Mouse (Mus musculus): ENCODE results near the gene Gnpnat1. TPM values are rescaled to one million over a fixed set of nuclear protein-coding genes. Genes with fewer than 3 reads are reported as not detected.

Gnpnat1 gene
- polyA plus RNA-seq, 1 experiment from 2014 or later = 64.4 TPM

- TF ChIP-seq CTCF (IDR thresholded peaks at IDR 0.05; ENCODE audit: low read depth) = no peak
- TF ChIP-seq EP300 (IDR thresholded peaks at IDR 0.05; ENCODE audit: low read depth) = no peak
- H3K9me3 ChIP-seq (ENCODE audit: low read length) = no peaks in the 10 kb centered on the region
- peak; percentile 92 for DNase-seq
- ATAC-seq = peak; percentile 94
- H3K27me3 ChIP-seq (ENCODE audit: insufficient read depth, low read length) = no peaks in the 10 kb centered on the region
- H3K9ac ChIP-seq (replicated peaks) = peak overlapping the region; percentile 93
- H3K4me1 ChIP-seq (ENCODE audit: insufficient read depth) = peaks cover 9% of the 10 kb centered on the region
- WGBS (ENCODE audit: insufficient replicate concordance) = 1% methylated on average over 57 of the region's 71 CpGs
- H3K36me3 ChIP-seq (replicated peaks; ENCODE audit: insufficient read depth, low read length) = no peaks in the 10 kb centered on the region
- peak overlapping the region; percentile 99 for H3K27ac ChIP-seq (ENCODE audit: low read depth)
- H3K4me2 ChIP-seq (ENCODE audit: low read depth, low read length) = peak overlapping the region; percentile 94
- H3K4me3 ChIP-seq (ENCODE audit: low read depth, low read length) = peak overlapping the region; percentile 86
Measured at GRCm38 (mm10) chr14:45388345-45389181, 16.1 kb downstream of the Gnpnat1 start.

GRCm38 (mm10) chr14:45387480-45387879 lies 17.2 kb downstream of the Gnpnat1 start:
- Histone ChIP-seq H3K4me2 (ENCODE audit: low read depth, low read length) (peak overlapping the region; percentile 94), H3K27me3 (ENCODE audit: insufficient read depth, low read length) (no peaks in the 10 kb centered on the region), H3K4me1 (ENCODE audit: insufficient read depth) (peaks cover 9% of the 10 kb centered on the region), H3K9ac (replicated peaks) (peak overlapping the region; percentile 93), H3K9me3 (ENCODE audit: low read length) (no peaks in the 10 kb centered on the region), H3K4me3 (ENCODE audit: low read depth, low read length) (peak overlapping the region; percentile 86), H3K36me3 (replicated peaks; ENCODE audit: insufficient read depth, low read length) (0 out of 2 replicates have a peak, but pooled peaks cover 2% of the 10 kb centered on the region), H3K27ac (ENCODE audit: low read depth) (peak overlapping the region; percentile 99)
- WGBS (ENCODE audit: insufficient replicate concordance) = 8% methylated on average over 2 of the region's 2 CpGs
- peak; percentile 63 for ATAC-seq
- TF ChIP-seq EP300 (IDR thresholded peaks at IDR 0.05; ENCODE audit: low read depth) (peak; percentile 73), CTCF (IDR thresholded peaks at IDR 0.05; ENCODE audit: low read depth) (no peak)
- no peak for DNase-seq

- TF ChIP-seq CTCF (IDR thresholded peaks at IDR 0.05; ENCODE audit: low read depth) (no peak), EP300 (IDR thresholded peaks at IDR 0.05; ENCODE audit: low read depth) (no peak)
- Histone ChIP-seq H3K4me2 (ENCODE audit: low read depth, low read length) (no peak overlapping the region), H3K27me3 (ENCODE audit: insufficient read depth, low read length) (no peaks in the 10 kb centered on the region), H3K36me3 (replicated peaks; ENCODE audit: insufficient read depth, low read length) (peaks cover 8% of the 10 kb centered on the region), H3K9me3 (ENCODE audit: low read length) (no peaks in the 10 kb centered on the region), H3K4me1 (ENCODE audit: insufficient read depth) (peaks cover 9% of the 10 kb centered on the region), H3K4me3 (ENCODE audit: low read depth, low read length) (no peak overlapping the region), H3K9ac (replicated peaks) (no peak overlapping the region), H3K27ac (ENCODE audit: low read depth) (peak overlapping the region; percentile 99)
- DNase-seq (no peak), ATAC-seq (no peak)
- WGBS (ENCODE audit: insufficient replicate concordance) = 77% methylated on average over 2 of the region's 2 CpGs
Measured at GRCm38 (mm10) chr14:45385596-45385995, 19.1 kb downstream of the Gnpnat1 start.

- WGBS (ENCODE audit: insufficient replicate concordance) = 81% methylated on average over 4 of the region's 4 CpGs
- TF ChIP-seq CTCF (IDR thresholded peaks at IDR 0.05; ENCODE audit: low read depth) = peak; percentile 51
- no peak for TF ChIP-seq EP300 (IDR thresholded peaks at IDR 0.05; ENCODE audit: low read depth)
- no peak for DNase-seq
Measured at GRCm38 (mm10) chr14:45382912-45383311, 21.8 kb downstream of the Gnpnat1 start.

GRCm38 (mm10) chr14:45380756-45381155 lies 24.0 kb downstream of the Gnpnat1 start:
- no peak for DNase-seq
- 61% methylated on average over 6 of the region's 6 CpGs for WGBS (ENCODE audit: insufficient replicate concordance)

More at GRCm38 (mm10) chr14:45382912-45383311, 21.8 kb downstream of the Gnpnat1 start:
- H3K9me3 ChIP-seq (ENCODE audit: low read length) = no peaks in the 10 kb centered on the region
- no peak overlapping the region for H3K27ac ChIP-seq (ENCODE audit: low read depth)
- no peak overlapping the region for H3K4me3 ChIP-seq (ENCODE audit: low read depth, low read length)
- peaks cover 18% of the 10 kb centered on the region for H3K36me3 ChIP-seq (replicated peaks; ENCODE audit: insufficient read depth, low read length)
- no peak for ATAC-seq
- H3K4me1 ChIP-seq (ENCODE audit: insufficient read depth) = peaks cover 4% of the 10 kb centered on the region; the same call in 1 of the 2 replicates
- H3K4me2 ChIP-seq (ENCODE audit: low read depth, low read length) = no peak overlapping the region
- H3K27me3 ChIP-seq (ENCODE audit: insufficient read depth, low read length) = no peaks in the 10 kb centered on the region
- H3K9ac ChIP-seq (replicated peaks) = no peak overlapping the region

GRCm38 (mm10) chr14:45378771-45379170 lies 25.9 kb downstream of the Gnpnat1 start:
- Histone ChIP-seq H3K4me1 (ENCODE audit: insufficient read depth) (no peaks in the 10 kb centered on the region), H3K9ac (replicated peaks) (no peak overlapping the region), H3K9me3 (ENCODE audit: low read length) (no peaks in the 10 kb centered on the region), H3K27me3 (ENCODE audit: insufficient read depth, low read length) (no peaks in the 10 kb centered on the region), H3K36me3 (replicated peaks; ENCODE audit: insufficient read depth, low read length) (peaks cover 18% of the 10 kb centered on the region), H3K27ac (ENCODE audit: low read depth) (no peak overlapping the region), H3K4me3 (ENCODE audit: low read depth, low read length) (no peak overlapping the region), H3K4me2 (ENCODE audit: low read depth, low read length) (no peak overlapping the region)
- 65% methylated on average over 3 of the region's 3 CpGs for WGBS (ENCODE audit: insufficient replicate concordance)
- no peak for ATAC-seq
- TF ChIP-seq EP300 (IDR thresholded peaks at IDR 0.05; ENCODE audit: low read depth) = no peak
- no peak for TF ChIP-seq CTCF (IDR thresholded peaks at IDR 0.05; ENCODE audit: low read depth)
- no peak for DNase-seq

More at GRCm38 (mm10) chr14:45380756-45381155, 24.0 kb downstream of the Gnpnat1 start:
- Histone ChIP-seq H3K27ac (ENCODE audit: low read depth) (no peak overlapping the region), H3K9me3 (ENCODE audit: low read length) (no peaks in the 10 kb centered on the region), H3K4me2 (ENCODE audit: low read depth, low read length) (no peak overlapping the region), H3K4me1 (ENCODE audit: insufficient read depth) (no peaks in the 10 kb centered on the region; the same call in 1 of the 2 replicates), H3K9ac (replicated peaks) (no peak overlapping the region), H3K27me3 (ENCODE audit: insufficient read depth, low read length) (no peaks in the 10 kb centered on the region), H3K4me3 (ENCODE audit: low read depth, low read length) (no peak overlapping the region), H3K36me3 (replicated peaks; ENCODE audit: insufficient read depth, low read length) (peaks cover 18% of the 10 kb centered on the region)
- TF ChIP-seq EP300 (IDR thresholded peaks at IDR 0.05; ENCODE audit: low read depth) (no peak), CTCF (IDR thresholded peaks at IDR 0.05; ENCODE audit: low read depth) (no peak)
- ATAC-seq = no peak

Data from liver, postnatal 0 days (tissue).